Mouse (Mus musculus) myocyte (in vitro differentiated cells): ENCODE results near the gene Col6a6.

Experiments
- MAX ChIP-seq: IDR thresholded peaks from one replicate; pipeline ENCODE4 v1.6.1; 2011; ENCODE audit warnings: low read depth, mild to moderate bottlenecking, control low read depth
- MYOD1 ChIP-seq, 3 experiments: IDR thresholded peaks; one replicate each; pipeline ENCODE4 v1.6.1; 2011; ENCODE audit warnings: control low read depth in 2 of 3, low read depth in 2 of 3, mild to moderate bottlenecking in 2 of 3, moderate library complexity in 1 of 3; ENCODE audit not compliant: insufficient read length in 2 of 3, control insufficient read depth in 1 of 3
- POLR2A ChIP-seq: IDR thresholded peaks from one replicate; pipeline ENCODE4 v1.6.1; 2011; ENCODE audit warnings: low read depth, mild to moderate bottlenecking, control low read depth, moderate library complexity; ENCODE audit not compliant: insufficient read length
- TCF3 ChIP-seq: IDR thresholded peaks from one replicate; pipeline ENCODE4 v1.6.1; 2011; ENCODE audit warnings: low read depth, control low read depth; ENCODE audit not compliant: insufficient read length

- TF ChIP-seq MYOD1 (IDR thresholded peaks at IDR 0.05; ENCODE audit: control insufficient read depth in 1 of 3, insufficient read length in 2 of 3, low read depth in 2 of 3) (no peak), MAX (no peak), POLR2A (no peak), TCF3 (no peak)
Observed at GRCm38 (mm10) chr9:105784026-105784425, 43.9 kb downstream of the Col6a6 start.
